Comparison of ENCODE assay signal across 18 mouse cellular contexts in genomic region chr7:145179691-145180091, GRCm38 (mm10). TPM values are rescaled to one million over a fixed set of nuclear protein-coding genes. Genes with fewer than 3 reads are reported as not detected.
DNase-seq lines count a peak whose midpoint lies in the region; ATAC-seq lines count a peak whose summit lies in the region.
"Had no signal": no experiment of that assay in that cellular context is flagged by ENCODE, and none has a peak within 500 bp of the region (broad histone marks: within the 10 kb centered on the region; RNA-seq: fewer than 3 reads in every experiment).

No protein-coding gene starts in this region.

- 40% methylated on average over 5 of the region's 5 CpGs for WGBS in heart, embryonic 11.5 days (ENCODE audit: insufficient replicate concordance)
- 19% methylated on average over 5 of the region's 5 CpGs for WGBS in embryonic facial prominence, embryonic 10.5 days
- 10% methylated on average over 5 of the region's 5 CpGs for WGBS in limb, embryonic 12.5 days

- H3K4me2 ChIP-seq in heart, embryonic 11.5 days: no peak overlapping the region
- H3K4me2 ChIP-seq in limb, embryonic 12.5 days: 0 out of 2 replicates have a peak overlapping the region, but pooled peaks have one; percentile 6
- H3K4me2 ChIP-seq: forebrain, embryonic 15.5 days; heart, embryonic 13.5 days; hindbrain, embryonic 12.5 days; neural tube, embryonic 15.5 days had no signal

- 0 out of 2 replicates have a peak overlapping the region, but pooled peaks have one; percentile 4 for H3K27ac ChIP-seq in heart, embryonic 11.5 days (ENCODE audit: low read depth, low read length)
- peak overlapping the region; percentile 78 for H3K27ac ChIP-seq in embryonic facial prominence, embryonic 10.5 days (replicated peaks)
- H3K27ac ChIP-seq in limb, embryonic 12.5 days: peak overlapping the region; percentile 89
- H3K27ac ChIP-seq: forebrain, embryonic 15.5 days; heart, embryonic 13.5 days; hindbrain, embryonic 12.5 days; neural tube, embryonic 15.5 days had no signal

- peaks cover 13% of the 10 kb centered on the region; the same call in 1 of the 2 replicates for H3K4me1 ChIP-seq in heart, embryonic 11.5 days (ENCODE audit: control insufficient read depth, insufficient read depth, low read length)
- peaks cover 63% of the 10 kb centered on the region for H3K4me1 ChIP-seq in embryonic facial prominence, embryonic 10.5 days
- H3K4me1 ChIP-seq in limb, embryonic 12.5 days (replicated peaks): peaks cover 46% of the 10 kb centered on the region

- H3K36me3 ChIP-seq in heart, embryonic 11.5 days (ENCODE audit: control insufficient read depth, insufficient read depth, low read length): no peaks in the 10 kb centered on the region
- H3K36me3 ChIP-seq in embryonic facial prominence, embryonic 10.5 days (replicated peaks): no peaks in the 10 kb centered on the region
- H3K36me3 ChIP-seq in limb, embryonic 12.5 days: no peaks in the 10 kb centered on the region
- H3K36me3 ChIP-seq: forebrain, embryonic 15.5 days; heart, embryonic 13.5 days; hindbrain, embryonic 12.5 days; neural tube, embryonic 15.5 days had no signal

- no peaks in the 10 kb centered on the region for H3K9me3 ChIP-seq in heart, embryonic 11.5 days (replicated peaks; ENCODE audit: control insufficient read depth, low read length)
- H3K9me3 ChIP-seq in embryonic facial prominence, embryonic 10.5 days: no peaks in the 10 kb centered on the region
- no peaks in the 10 kb centered on the region for H3K9me3 ChIP-seq in limb, embryonic 12.5 days
- H3K9me3 ChIP-seq: forebrain, embryonic 15.5 days; heart, embryonic 13.5 days; hindbrain, embryonic 12.5 days; neural tube, embryonic 15.5 days had no signal

- no peak for DNase-seq in heart, adult 18-20 months
- DNase-seq in MN1 (ENCODE audit: low spot score): peak; percentile 86
- peak; percentile 83 for DNase-seq in embryonic facial prominence, embryonic 10.5 days (ENCODE audit: low spot score)
- DNase-seq in yolk sac, embryonic 10.5 days (ENCODE audit: low spot score): no peak
- no peak for DNase-seq in right cerebral cortex, postnatal 14 days
- DNase-seq: cerebellum, adult 18-20 months; gastrocnemius, postnatal 25 days; kidney, adult 8-10 months; thymus, postnatal 14 days had no signal

- no peaks in the 10 kb centered on the region for H3K27me3 ChIP-seq in heart, embryonic 11.5 days (ENCODE audit: control insufficient read depth, insufficient read depth, low read length)
- peaks cover 31% of the 10 kb centered on the region for H3K27me3 ChIP-seq in embryonic facial prominence, embryonic 10.5 days (replicated peaks; ENCODE audit: low read depth, poor library complexity, severe bottlenecking)
- no peaks in the 10 kb centered on the region; the same call in 1 of the 2 replicates for H3K27me3 ChIP-seq in limb, embryonic 12.5 days
- H3K27me3 ChIP-seq: forebrain, embryonic 15.5 days; heart, embryonic 13.5 days; hindbrain, embryonic 12.5 days had no signal

- ATAC-seq in heart, embryonic 11.5 days (replicated peaks; ENCODE audit: insufficient number of reproducible peaks, low FRiP score, low TSS enrichment): no peak
- ATAC-seq in limb, embryonic 12.5 days (ENCODE audit: insufficient number of reproducible peaks, insufficient read depth, low FRiP score, low TSS enrichment, low read depth): peak; percentile 88
- ATAC-seq in granulocyte monocyte progenitor cell, adult 5-6 weeks (replicated peaks; ENCODE audit: poor library complexity, severe bottlenecking): no peak
- ATAC-seq: forebrain, embryonic 15.5 days had no signal

- no peak overlapping the region for H3K4me3 ChIP-seq in heart, embryonic 11.5 days (ENCODE audit: low read depth, low read length)
- no peak overlapping the region for H3K4me3 ChIP-seq in embryonic facial prominence, embryonic 10.5 days
- H3K4me3 ChIP-seq in limb, embryonic 12.5 days (replicated peaks): no peak overlapping the region
- H3K4me3 ChIP-seq: forebrain, embryonic 15.5 days; heart, embryonic 13.5 days; hindbrain, embryonic 12.5 days; neural tube, embryonic 15.5 days had no signal

- no peak overlapping the region for H3K9ac ChIP-seq in heart, embryonic 11.5 days (ENCODE audit: low read depth, low read length)
- H3K9ac ChIP-seq in limb, embryonic 12.5 days (replicated peaks): no peak overlapping the region
- H3K9ac ChIP-seq: forebrain, embryonic 15.5 days; heart, embryonic 13.5 days; hindbrain, embryonic 12.5 days; neural tube, embryonic 15.5 days had no signal

RNA-seq across cellular contexts. Expression of gene 1810010D01Rik, which starts 28.2 kb away (rescaled TPM):
- not detected in 2 replicates for polyA plus RNA-seq in heart, embryonic 11.5 days (2014; fragmentation: Nextera tagmentation; extraction: Ambion mirVana)
- total RNA-seq in heart, adult 18-20 months (2021): under 1 TPM in 1 of 2 experiments, not detected in 1; 0.57 TPM
- 0.72 TPM in 1 of 2 replicates, not detected in the other for polyA plus RNA-seq in embryonic facial prominence, embryonic 10.5 days (2016; fragmentation: Nextera tagmentation; extraction: Ambion mirVana)
- 0.41 TPM in 1 of 2 replicates, not detected in the other for polyA plus RNA-seq in limb, embryonic 12.5 days (2016; fragmentation: Nextera tagmentation; extraction: Ambion mirVana)
- total RNA-seq in granulocyte monocyte progenitor cell, adult 5-6 weeks (2014; fragmentation: Nextera tagmentation): not detected in 2 replicates
- not detected in 2 replicates for total RNA-seq in granulocyte monocyte progenitor cell, adult 5-6 weeks (2017)
- total RNA-seq: adrenal gland, adult 18-20 months; gastrocnemius, postnatal 25 days; megakaryocyte, adult 5-6 weeks had no signal
- polyA plus RNA-seq: neural tube, embryonic 15.5 days had no signal

Comparison
In these comparisons a context has a peak if more than half of its experiments do, and no peak if none do; other contexts are left out.
1. H3K27ac ChIP-seq: peak in every context shown above with its lines; median percentile 89 in limb, embryonic 12.5 days; 78 in embryonic facial prominence, embryonic 10.5 days; 4 in heart, embryonic 11.5 days.
2. DNase-seq: peak in MN1 (single experiment) and embryonic facial prominence, embryonic 10.5 days (single experiment); none in heart, adult 18-20 months (0 of 2), yolk sac, embryonic 10.5 days (single experiment) and right cerebral cortex, postnatal 14 days (single experiment).